Mouse (Mus musculus) lung, embryonic 14.5 days (tissue): ENCODE results near the gene Ptbp2. TPM values are rescaled to one million over a fixed set of nuclear protein-coding genes. Genes with fewer than 3 reads are reported as not detected.

Experiments used
- ATAC-seq: fragments of 200-750 bp; cut with Nextera tagmentation; 2 replicates; pipeline ENCODE4 v1.8.0; 2017; ENCODE audit warnings: mild to moderate bottlenecking, moderate TSS enrichment, moderate library complexity; ENCODE audit not compliant: insufficient read depth
- DNase-seq: peaks from one replicate; pipeline ENCODE4 v3.0.0-alpha.2; 2015
- H3K27ac ChIP-seq: fragments of 300-500 bp; sonication (generic); 2 replicates; pipeline ENCODE4 v1.5.1; 2014; ENCODE audit warnings: low read depth, mild to moderate bottlenecking, moderate library complexity
- H3K27me3 ChIP-seq: fragments of 300-500 bp; sonication (generic); 2 replicates; pipeline ENCODE4 v1.6.1; 2014; ENCODE audit warnings: low read length, control low read depth; ENCODE audit not compliant: insufficient read depth
- H3K36me3 ChIP-seq: fragments of 300-500 bp; sonication (generic); 2 replicates; pipeline ENCODE4 v1.6.1; 2014; ENCODE audit warnings: control low read depth; ENCODE audit not compliant: insufficient read depth
- H3K4me1 ChIP-seq: fragments of 300-500 bp; sonication (generic); 2 replicates; pipeline ENCODE4 v1.6.1; 2014; ENCODE audit warnings: antibody characterized with exemption, control low read depth; ENCODE audit not compliant: insufficient read depth
- H3K4me2 ChIP-seq: fragments of 300-500 bp; sonication (generic); 2 replicates; pipeline ENCODE4 v1.6.1; 2014; ENCODE audit warnings: mild to moderate bottlenecking
- H3K4me3 ChIP-seq: fragments of 300-500 bp; sonication (generic); 2 replicates; pipeline ENCODE4 v1.5.1; 2014; ENCODE audit warnings: low read depth, low read length
- H3K9ac ChIP-seq: fragments of 300-500 bp; sonication (generic); 2 replicates; pipeline ENCODE4 v1.6.1; 2014
- H3K9me3 ChIP-seq: fragments of 300-500 bp; sonication (generic); 2 replicates; pipeline ENCODE4 v1.6.1; 2016; ENCODE audit warnings: low read depth, low read length, control low read depth
- CTCF ChIP-seq: IDR thresholded peaks from 2 replicates; pipeline ENCODE4 v1.5.1; 2016; ENCODE audit warnings: antibody characterized with exemption, low read depth
- WGBS: fragments of 180-500 bp; shearing (Covaris S2); extraction: QIAGEN DNeasy Blood & Tissue Kit; methylation state at CpG from one replicate; pipeline ENCODE4 v1.1.7; 2014; 5-methylcytosine and 5-hydroxymethylcytosine counted together
- polyA plus RNA-seq: library from polyadenylated mRNA; unstranded; fragments of >200 nt; fragmentation: Nextera tagmentation; extraction: Ambion mirVana; gene quantifications from 2 replicates; pipeline ENCODE4 v1.2.1, GENCODE M21; 2014

Ptbp2 gene
- polyA plus RNA-seq, 1 experiment from 2014 or later, result 80.1 TPM

GRCm38 (mm10) chr3:119753791-119754190, 30.5 kb downstream of the Ptbp2 start:
- Histone ChIP-seq H3K9ac (no peak overlapping the region), H3K36me3 (peaks cover 14% of the 10 kb centered on the region), H3K9me3 (no peaks in the 10 kb centered on the region), H3K27me3 (no peaks in the 10 kb centered on the region), H3K4me3 (no peak overlapping the region), H3K4me1 (no peaks in the 10 kb centered on the region), H3K4me2 (no peak overlapping the region), H3K27ac (no peak overlapping the region)
- no peak for ATAC-seq
- no peak for TF ChIP-seq CTCF
- no peak for DNase-seq

- no peak for ATAC-seq
These were observed 34.6 kb downstream of the Ptbp2 start for GRCm38 (mm10) chr3:119749551-119750249.

GRCm38 (mm10) chr3:119749140-119749539, 35.1 kb downstream of the Ptbp2 start:
- H3K4me1 ChIP-seq, result no peaks in the 10 kb centered on the region
- no peak overlapping the region for H3K9ac ChIP-seq
- no peak overlapping the region for H3K27ac ChIP-seq
- TF ChIP-seq CTCF, result no peak
- 86% methylated on average over 2 of the region's 2 CpGs for WGBS
- H3K4me2 ChIP-seq, result no peak overlapping the region
- H3K4me3 ChIP-seq, result no peak overlapping the region
- no peaks in the 10 kb centered on the region for H3K9me3 ChIP-seq
- no peaks in the 10 kb centered on the region for H3K27me3 ChIP-seq
- no peak for ATAC-seq
- DNase-seq, result no peak
- peaks cover 35% of the 10 kb centered on the region for H3K36me3 ChIP-seq

More at GRCm38 (mm10) chr3:119749551-119750249, 34.6 kb downstream of the Ptbp2 start:
- Histone ChIP-seq H3K9me3 (no peaks in the 10 kb centered on the region), H3K4me3 (no peak overlapping the region), H3K36me3 (peaks cover 32% of the 10 kb centered on the region), H3K4me2 (no peak overlapping the region), H3K27ac (no peak overlapping the region), H3K9ac (no peak overlapping the region), H3K27me3 (no peaks in the 10 kb centered on the region), H3K4me1 (no peaks in the 10 kb centered on the region)
- no peak for TF ChIP-seq CTCF
- WGBS, result 88% methylated on average over 3 of the region's 3 CpGs
- no peak for DNase-seq

- no peak for DNase-seq
- Histone ChIP-seq H3K4me2 (no peak overlapping the region), H3K36me3 (peaks cover 46% of the 10 kb centered on the region), H3K9me3 (no peaks in the 10 kb centered on the region), H3K27ac (no peak overlapping the region), H3K4me1 (no peaks in the 10 kb centered on the region), H3K27me3 (no peaks in the 10 kb centered on the region), H3K9ac (no peak overlapping the region), H3K4me3 (no peak overlapping the region)
- 85% methylated on average over 2 of the region's 2 CpGs for WGBS
- no peak for ATAC-seq
- TF ChIP-seq CTCF, result no peak
These were observed 37.6 kb downstream of the Ptbp2 start for GRCm38 (mm10) chr3:119746656-119747055.

- H3K4me3 ChIP-seq, result no peak overlapping the region
- H3K36me3 ChIP-seq, result peaks cover 46% of the 10 kb centered on the region
- ATAC-seq, result no peak
- WGBS, result 51% methylated on average over 1 of the region's 1 CpGs
- no peak for TF ChIP-seq CTCF
- DNase-seq, result no peak
- H3K4me2 ChIP-seq, result no peak overlapping the region
- no peaks in the 10 kb centered on the region for H3K9me3 ChIP-seq
- H3K4me1 ChIP-seq, result no peaks in the 10 kb centered on the region
- no peaks in the 10 kb centered on the region for H3K27me3 ChIP-seq
- no peak overlapping the region for H3K9ac ChIP-seq
- H3K27ac ChIP-seq, result no peak overlapping the region
These were observed 38.5 kb downstream of the Ptbp2 start for GRCm38 (mm10) chr3:119745801-119746200.

GRCm38 (mm10) chr3:119729863-119730262, 54.4 kb downstream of the Ptbp2 start:
- no peak overlapping the region for H3K4me3 ChIP-seq
- WGBS, result 87% methylated on average over 2 of the region's 2 CpGs
- no peaks in the 10 kb centered on the region for H3K27me3 ChIP-seq
- H3K9me3 ChIP-seq, result no peaks in the 10 kb centered on the region
- H3K9ac ChIP-seq, result no peak overlapping the region
- no peak overlapping the region for H3K4me2 ChIP-seq
- H3K36me3 ChIP-seq, result peaks cover 41% of the 10 kb centered on the region
- ATAC-seq (no peak), DNase-seq (no peak)
- H3K27ac ChIP-seq, result no peak overlapping the region
- no peaks in the 10 kb centered on the region for H3K4me1 ChIP-seq
- TF ChIP-seq CTCF, result no peak

GRCm38 (mm10) chr3:119712066-119712465, 72.2 kb downstream of the Ptbp2 start:
- no peaks in the 10 kb centered on the region for H3K9me3 ChIP-seq
- ATAC-seq (peak; percentile 55), DNase-seq (no peak)
- H3K4me2 ChIP-seq, result no peak overlapping the region
- H3K27ac ChIP-seq, result no peak overlapping the region
- TF ChIP-seq CTCF, result no peak
- no peaks in the 10 kb centered on the region for H3K27me3 ChIP-seq
- H3K4me3 ChIP-seq, result no peak overlapping the region
- H3K9ac ChIP-seq, result no peak overlapping the region
- no peaks in the 10 kb centered on the region; the same call in 1 of the 2 replicates for H3K36me3 ChIP-seq
- no peaks in the 10 kb centered on the region for H3K4me1 ChIP-seq
- WGBS, result 96% methylated on average over 5 of the region's 5 CpGs
